Mouse (Mus musculus) thymus, adult 2 months (tissue): ENCODE results near the gene Atoh7.

Experiments
- CTCF ChIP-seq: fragments of 200-500 bp; IDR thresholded peaks from 2 replicates; pipeline ENCODE4 v1.5.1; 2012; ENCODE audit warnings: mild to moderate bottlenecking, control low read depth, low read length, moderate library complexity, borderline replicate concordance; ENCODE audit not compliant: control insufficient read depth, poor library complexity, insufficient read depth; ENCODE audit errors: extremely low read depth
- POLR2A ChIP-seq: fragments of 200-500 bp; IDR thresholded peaks from 2 replicates; pipeline ENCODE4 v1.6.1; 2012; ENCODE audit warnings: mild to moderate bottlenecking, low read length, control low read depth, moderate library complexity; ENCODE audit not compliant: control insufficient read depth, poor library complexity, insufficient read depth; ENCODE audit errors: extremely low read depth

GRCm38 (mm10) chr10:63119916-63120315 lies 20.5 kb downstream of the Atoh7 start:
- no peak for TF ChIP-seq POLR2A
- no peak for TF ChIP-seq CTCF
